Mouse (Mus musculus): ENCODE data around the gene Slco4a1.
A peak's percentile ranks its signal among the peaks of the same experiment; 100 is the strongest.

The Slco4a1 gene

DNA sequence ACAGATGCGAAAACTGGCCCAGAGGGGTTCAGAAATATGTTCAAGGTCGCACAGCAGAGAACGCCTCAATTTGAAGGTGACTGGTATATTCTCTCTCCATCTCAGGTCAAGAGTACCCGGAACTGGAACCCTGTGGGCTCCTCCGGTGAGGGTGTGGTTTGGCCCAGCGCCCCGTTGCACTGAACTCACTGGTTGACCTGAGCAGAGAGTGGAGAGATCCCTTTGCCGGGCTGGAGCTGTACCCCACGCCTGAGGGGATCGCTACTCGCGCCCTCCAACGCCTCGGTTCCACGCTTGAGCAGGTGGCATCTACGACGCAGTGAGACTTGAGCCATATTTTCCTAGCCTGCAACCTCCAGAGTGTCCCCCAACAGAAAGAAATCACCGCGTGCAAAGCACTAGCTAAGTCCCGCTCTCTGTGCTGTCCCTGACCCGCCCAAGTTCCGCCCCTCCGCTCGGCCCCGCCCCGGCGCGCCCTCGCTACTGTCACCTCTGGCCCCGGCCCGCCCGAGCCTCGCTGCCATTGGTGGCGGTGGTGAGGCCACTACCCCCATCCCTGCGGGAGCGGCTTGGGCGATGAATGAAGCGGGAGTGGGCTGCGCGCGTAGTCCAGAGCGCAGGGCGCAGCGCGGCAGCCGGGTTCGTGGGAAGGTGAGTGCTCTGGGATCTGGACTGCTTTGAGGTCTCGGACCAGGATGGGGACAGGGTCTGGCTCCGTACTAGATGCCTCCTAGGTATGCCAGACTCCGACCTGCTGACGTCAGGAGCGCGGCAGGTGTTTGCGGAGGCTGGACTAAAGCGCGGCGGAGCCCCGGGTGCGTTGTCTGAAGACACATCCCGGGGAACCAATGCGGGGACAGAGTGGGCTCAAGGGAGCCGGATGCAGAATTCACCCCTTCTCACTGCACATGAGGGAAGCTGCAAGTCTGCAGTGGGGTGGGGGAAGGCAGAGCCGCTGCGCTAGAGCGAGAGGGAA lies at the start of gene Slco4a1:
TSS of gene Slco4a1 (plus strand) at position 523 of the 976 bp plus-strand sequence.
- DNase-seq = peak; percentile 94

- no peak for DNase-seq
Measured at GRCm38 (mm10) chr2:180408410-180408809, 47.6 kb upstream of the Slco4a1 start.

- no peak for DNase-seq
Measured at GRCm38 (mm10) chr2:180410432-180410831, 45.6 kb upstream of the Slco4a1 start.

DNA sequence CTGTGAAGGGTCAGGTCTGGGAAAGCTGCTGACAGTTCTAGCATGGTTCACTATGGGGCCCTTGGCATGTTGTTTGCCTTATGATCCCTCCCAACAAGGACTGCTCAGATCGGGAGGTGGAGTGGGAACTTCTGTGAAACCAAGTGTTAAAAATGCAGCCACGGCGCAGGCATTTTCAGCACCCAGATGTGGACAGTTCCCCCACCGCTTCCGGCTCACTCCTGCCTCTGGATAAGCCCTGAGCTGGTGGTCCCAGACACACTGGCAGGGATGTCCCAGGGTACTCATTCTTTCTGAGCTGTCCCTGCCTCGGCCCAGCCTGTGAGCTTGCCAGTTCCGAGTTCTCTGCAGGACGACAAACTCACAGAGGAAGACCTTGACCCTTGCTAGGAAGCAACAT lies 45.0 kb upstream of the Slco4a1 start:
- no peak for DNase-seq

DNA sequence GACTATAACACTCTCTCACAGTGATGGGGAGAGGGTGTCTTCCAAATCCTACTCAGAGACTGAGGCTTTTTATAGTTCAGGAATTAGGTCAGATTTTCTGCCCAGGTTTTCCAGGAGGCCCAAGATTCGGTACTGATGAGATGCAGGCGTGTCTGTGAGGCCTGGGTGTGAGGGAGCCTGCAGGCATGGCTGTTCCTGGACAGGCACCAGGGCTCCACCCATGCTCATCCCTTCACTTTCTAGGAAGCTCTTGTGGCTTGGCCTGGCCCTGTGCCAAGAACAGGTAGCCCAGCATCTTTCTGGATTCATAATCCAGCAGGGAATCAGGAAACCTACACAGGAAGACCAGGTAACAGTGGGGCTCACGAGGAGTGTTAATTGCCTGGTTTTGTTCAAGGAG lies 40.4 kb upstream of the Slco4a1 start:
- no peak for DNase-seq

DNA sequence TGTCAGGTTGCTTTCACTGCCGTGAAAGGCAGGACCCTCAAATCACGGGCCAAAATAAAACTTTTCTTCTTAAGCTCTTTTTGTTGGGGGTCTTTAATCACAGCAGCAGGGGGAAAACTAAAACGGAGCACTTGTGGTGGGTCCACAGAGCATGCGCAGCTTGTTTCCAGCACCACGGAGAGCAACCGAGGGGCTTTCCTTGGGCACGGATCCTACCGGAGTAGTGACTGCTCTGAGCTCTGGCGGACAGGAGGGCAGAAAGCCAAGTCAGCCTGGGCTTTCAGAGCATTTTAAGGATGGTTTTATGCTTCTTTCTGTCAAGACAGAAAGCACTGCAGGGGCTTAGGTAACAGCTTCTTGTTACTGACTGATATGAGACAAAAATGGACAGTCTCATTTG lies 38.3 kb upstream of the Slco4a1 start:
- no peak for DNase-seq

GRCm38 (mm10) chr2:180420641-180421040 lies 35.4 kb upstream of the Slco4a1 start:
- DNase-seq = no peak

DNA sequence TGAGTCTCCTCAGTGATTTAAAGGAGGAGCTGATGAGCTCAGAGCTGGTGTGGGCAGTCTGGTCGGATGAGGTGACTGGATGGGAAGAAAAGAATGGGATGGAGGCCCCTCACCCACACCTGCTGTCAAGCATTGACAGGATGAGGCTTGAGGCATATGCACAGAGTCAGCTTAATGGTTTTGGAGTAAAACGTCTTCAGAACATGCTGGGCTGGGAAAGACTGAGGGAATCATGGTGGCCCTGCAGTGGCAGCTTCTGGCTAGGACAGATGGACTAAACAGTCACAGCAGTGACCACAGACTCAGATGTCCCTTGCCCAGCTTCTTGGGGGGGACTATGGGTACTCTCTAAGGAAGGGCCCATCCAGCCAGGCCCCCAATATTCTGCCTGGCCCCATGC lies 30.9 kb upstream of the Slco4a1 start:
- no peak for DNase-seq

DNA sequence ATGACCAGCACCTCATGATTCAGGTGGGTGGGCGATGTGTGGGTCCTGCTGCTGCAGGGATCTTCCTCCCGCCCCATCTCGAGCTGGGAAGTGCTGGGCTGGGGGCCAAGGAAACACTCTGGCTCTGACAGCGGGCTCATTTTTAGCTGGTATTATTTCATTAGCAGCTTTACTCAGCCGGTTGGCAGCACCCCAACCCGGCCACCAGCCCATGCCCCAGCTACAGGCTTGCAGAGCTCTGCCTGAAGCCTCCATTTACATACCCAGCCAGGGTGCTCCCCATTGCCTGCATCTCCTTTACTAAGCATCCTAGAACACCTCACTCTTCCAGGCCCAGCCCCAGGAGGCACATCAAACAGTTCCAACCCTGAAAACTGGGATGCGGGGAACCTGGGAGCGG lies 29.0 kb upstream of the Slco4a1 start:
- no peak for DNase-seq

- DNase-seq = peak; percentile 50
Measured at GRCm38 (mm10) chr2:180428331-180428730, 27.7 kb upstream of the Slco4a1 start.

GRCm38 (mm10) chr2:180430648-180431047 lies 25.4 kb upstream of the Slco4a1 start:
- no peak for DNase-seq

GRCm38 (mm10) chr2:180432042-180432668 lies 23.9 kb upstream of the Slco4a1 start:
- peak; percentile 88 for DNase-seq

GRCm38 (mm10) chr2:180432751-180433150 lies 23.3 kb upstream of the Slco4a1 start:
- DNase-seq = no peak

- DNase-seq = no peak
Measured at GRCm38 (mm10) chr2:180433350-180433749, 22.7 kb upstream of the Slco4a1 start.

GRCm38 (mm10) chr2:180435341-180435926 lies 20.6 kb upstream of the Slco4a1 start:
- no peak for DNase-seq

DNA sequence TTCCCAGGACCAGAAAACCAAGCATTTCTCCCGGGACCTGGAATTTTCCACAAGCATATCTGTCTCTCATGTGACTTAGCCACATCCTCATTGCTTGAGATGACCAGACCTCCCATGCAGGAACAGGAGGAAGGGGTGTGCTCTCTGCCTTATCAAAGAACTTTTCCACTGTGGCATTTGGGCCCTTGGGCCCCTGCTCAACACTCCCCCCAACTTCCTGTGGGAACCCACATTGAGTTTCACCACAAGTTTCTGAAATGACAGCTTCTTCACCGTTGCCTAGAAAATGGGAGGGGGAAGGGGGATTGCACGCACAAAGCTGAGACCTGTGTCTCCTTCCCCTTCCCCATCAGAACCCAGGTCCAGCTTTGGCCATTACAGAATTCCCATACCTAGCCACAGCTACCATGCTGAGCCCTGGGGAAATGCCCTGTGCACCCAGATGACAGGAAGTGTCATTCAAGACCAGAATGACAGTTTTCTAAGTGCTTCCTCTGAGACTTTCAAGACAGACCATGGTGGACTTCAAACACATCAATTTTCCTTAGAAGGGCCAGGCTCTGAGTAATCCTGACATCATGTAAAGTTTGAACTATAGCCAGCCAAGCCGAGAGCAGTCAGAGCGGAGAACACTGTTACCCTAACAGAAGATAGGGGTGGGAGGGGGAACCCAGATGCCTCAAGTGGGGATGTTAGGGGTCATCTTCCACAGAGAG lies 18.7 kb upstream of the Slco4a1 start:
- no peak for DNase-seq

DNA sequence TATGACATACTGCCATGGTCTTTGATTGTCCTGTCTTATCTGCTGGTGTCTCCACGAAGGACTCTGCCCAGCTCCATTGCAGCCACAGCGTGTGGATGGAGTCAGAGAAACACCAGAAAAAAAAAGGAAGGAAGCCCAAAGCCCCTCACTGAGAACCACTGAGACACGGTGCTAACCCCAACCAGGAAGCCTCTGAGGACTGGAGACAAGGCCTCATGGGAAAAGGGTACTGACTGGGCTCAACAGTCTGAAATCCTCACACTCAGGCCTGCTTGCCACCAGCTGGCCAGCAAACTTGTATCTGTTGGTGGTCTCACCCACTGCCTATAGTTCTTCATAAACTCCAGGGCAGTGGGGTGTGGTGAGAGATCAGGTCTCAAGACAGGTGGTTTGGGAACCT lies 16.3 kb upstream of the Slco4a1 start:
- no peak for DNase-seq

DNA sequence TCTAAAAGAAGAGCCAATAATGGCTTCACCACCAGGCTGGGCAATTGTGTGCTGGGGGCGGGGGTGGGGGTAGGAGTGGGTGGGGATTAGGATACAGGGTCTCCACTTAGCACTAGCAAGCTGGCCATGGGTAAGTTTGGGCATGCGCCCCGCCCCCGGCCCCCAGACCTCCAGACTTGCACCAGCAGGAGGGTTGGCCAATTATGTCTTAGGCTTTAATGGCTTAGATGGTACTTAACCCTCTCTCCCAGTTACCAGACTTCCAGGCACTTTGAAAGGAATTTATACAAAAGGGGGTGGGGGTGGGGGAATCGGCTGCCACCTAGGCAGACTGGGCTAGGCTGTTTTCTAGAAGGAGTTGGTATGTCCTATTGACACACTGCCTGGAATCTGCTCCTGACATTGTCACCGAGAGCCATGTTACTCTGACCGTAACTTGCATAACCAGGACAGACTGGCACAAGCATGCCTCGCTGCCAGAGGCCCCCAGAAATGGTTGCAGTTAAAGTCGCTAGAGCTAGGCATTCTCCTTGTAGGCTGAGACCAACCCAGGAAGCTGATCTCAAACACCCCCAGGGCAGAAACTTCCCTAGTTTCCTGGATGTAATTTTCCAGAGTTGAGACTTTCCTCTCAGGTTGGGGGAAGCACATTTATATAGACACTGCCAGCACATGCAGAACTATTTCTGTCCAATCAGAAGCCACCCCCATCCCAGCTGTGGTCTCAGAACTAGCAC lies 15.3 kb upstream of the Slco4a1 start:
- no peak for DNase-seq

DNA sequence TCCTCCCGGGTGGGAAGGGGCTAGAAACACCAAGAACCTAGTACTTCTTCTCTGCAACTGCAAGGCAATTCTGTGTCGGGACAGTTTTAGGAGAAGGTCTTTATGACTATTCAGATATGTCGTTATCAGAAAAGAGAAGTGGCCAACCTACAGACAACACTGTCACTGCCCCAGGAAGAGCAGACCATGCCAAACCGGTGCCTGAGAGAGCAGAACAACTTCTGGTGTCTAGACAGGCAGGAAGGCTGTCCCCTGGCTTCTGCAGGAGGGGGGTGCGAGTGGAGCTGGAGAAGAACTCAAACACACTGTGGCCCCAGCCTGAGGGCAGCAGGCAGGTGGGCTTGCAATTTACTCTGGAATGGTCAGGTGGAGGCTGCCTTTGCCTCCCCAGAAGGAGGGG lies 14.0 kb upstream of the Slco4a1 start:
- DNase-seq = no peak

DNA sequence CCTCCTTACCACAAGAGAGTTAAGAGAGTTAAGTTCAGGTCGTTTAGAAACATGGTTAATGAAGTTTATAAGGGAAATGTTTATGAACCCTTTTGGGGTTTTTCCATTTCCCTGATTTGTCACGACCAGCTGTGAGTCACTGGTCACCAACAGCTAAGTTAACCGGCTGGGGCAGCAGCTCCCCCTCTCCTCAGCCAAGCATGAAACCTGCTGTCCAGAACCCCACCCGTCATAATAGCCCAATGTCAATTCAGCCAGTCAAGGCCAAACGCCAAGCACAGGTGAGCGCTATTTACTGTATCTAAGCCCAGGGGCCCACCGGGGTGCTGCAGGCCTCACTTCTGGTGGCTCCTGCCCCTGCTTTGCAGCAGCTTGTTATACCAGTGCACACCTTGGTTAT lies 12.2 kb upstream of the Slco4a1 start:
- DNase-seq = no peak

GRCm38 (mm10) chr2:180444957-180445785 lies 10.9 kb upstream of the Slco4a1 start:
- DNase-seq = no peak

Measured in lung, postnatal 36 days (tissue).